21 mouse cellular contexts compared by ENCODE assay signal in genomic region chr10:75224154-75224553, GRCm38 (mm10). TPM values are rescaled to one million over a fixed set of nuclear protein-coding genes. Genes with fewer than 3 reads are reported as not detected.
DNase-seq lines count a peak whose midpoint lies in the region; ATAC-seq and TF ChIP-seq lines count a peak whose summit lies in the region.
"Had no signal": no experiment of that assay in that cellular context is flagged by ENCODE, and none has a peak within 500 bp of the region (broad histone marks: within the 10 kb centered on the region; RNA-seq: fewer than 3 reads in every experiment).

No protein-coding gene starts in this region.

- no peaks in the 10 kb centered on the region for H3K27me3 ChIP-seq in heart, postnatal 0 days (ENCODE audit: control insufficient read depth, insufficient read depth, low read length)
- no peaks in the 10 kb centered on the region for H3K27me3 ChIP-seq in stomach, embryonic 15.5 days (replicated peaks)
- no peaks in the 10 kb centered on the region for H3K27me3 ChIP-seq in stomach, postnatal 0 days (ENCODE audit: control insufficient read depth, insufficient read depth, low read length)
- H3K27me3 ChIP-seq in forebrain, embryonic 15.5 days: no peaks in the 10 kb centered on the region
- H3K27me3 ChIP-seq: embryonic facial prominence, embryonic 15.5 days; megakaryocyte, embryonic 14.5 days; midbrain, embryonic 15.5 days had no signal

- TF ChIP-seq CTCF in heart, postnatal 0 days (IDR thresholded peaks at IDR 0.05; ENCODE audit: low read depth): no peak
- no peak for TF ChIP-seq CTCF in stomach, postnatal 0 days (IDR thresholded peaks at IDR 0.05; ENCODE audit: low read depth)

- DNase-seq in adrenal gland, adult 2 months: peak; percentile 65
- DNase-seq in adrenal gland, postnatal 4 days (ENCODE audit: low spot score in 2 of 2): no peak
- no peak for DNase-seq in heart, postnatal 0 days (ENCODE audit: low spot score)
- DNase-seq in heart, adult 18-20 months: no peak
- DNase-seq in stomach, postnatal 0 days (ENCODE audit: low spot score): no peak
- no peak for DNase-seq in right cerebral cortex, postnatal 10 days (ENCODE audit: low spot score in 2 of 2)
- DNase-seq: cerebellum, postnatal 14 days; embryo, embryonic 11 days; gastrocnemius, postnatal 25 days; kidney, adult 2 months; kidney, postnatal 14 days; lung, postnatal 14 days had no signal

- no peaks in the 10 kb centered on the region for H3K9me3 ChIP-seq in heart, postnatal 0 days (replicated peaks; ENCODE audit: control insufficient read depth, low read length)
- no peaks in the 10 kb centered on the region for H3K9me3 ChIP-seq in stomach, embryonic 15.5 days
- H3K9me3 ChIP-seq in stomach, postnatal 0 days (ENCODE audit: control insufficient read depth, low read length): no peaks in the 10 kb centered on the region
- no peaks in the 10 kb centered on the region for H3K9me3 ChIP-seq in forebrain, embryonic 15.5 days
- H3K9me3 ChIP-seq: embryonic facial prominence, embryonic 15.5 days; forebrain, embryonic 10.5 days; megakaryocyte, embryonic 14.5 days; midbrain, embryonic 15.5 days had no signal

- H3K9ac ChIP-seq in heart, postnatal 0 days (replicated peaks; ENCODE audit: low read depth, low read length): no peak overlapping the region
- H3K9ac ChIP-seq in stomach, embryonic 15.5 days: no peak overlapping the region
- no peak overlapping the region for H3K9ac ChIP-seq in stomach, postnatal 0 days (ENCODE audit: low read length)
- no peak overlapping the region for H3K9ac ChIP-seq in forebrain, embryonic 15.5 days (replicated peaks)
- H3K9ac ChIP-seq: embryonic facial prominence, embryonic 15.5 days; liver, embryonic 14.5 days; midbrain, embryonic 15.5 days had no signal

- H3K36me3 ChIP-seq in heart, postnatal 0 days (replicated peaks; ENCODE audit: control insufficient read depth, insufficient read depth, low read length): no peaks in the 10 kb centered on the region
- no peaks in the 10 kb centered on the region for H3K36me3 ChIP-seq in stomach, embryonic 15.5 days
- H3K36me3 ChIP-seq in stomach, postnatal 0 days (ENCODE audit: control insufficient read depth, insufficient read depth, low read length): no peaks in the 10 kb centered on the region
- no peaks in the 10 kb centered on the region for H3K36me3 ChIP-seq in forebrain, embryonic 15.5 days
- H3K36me3 ChIP-seq: embryonic facial prominence, embryonic 15.5 days; midbrain, embryonic 15.5 days had no signal

- H3K27ac ChIP-seq in heart, postnatal 0 days (ENCODE audit: low read depth): peak overlapping the region; percentile 48; the same call in 1 of the 2 replicates
- 0 out of 2 replicates have a peak overlapping the region, but pooled peaks have one; percentile 8 for H3K27ac ChIP-seq in stomach, embryonic 15.5 days
- H3K27ac ChIP-seq in stomach, postnatal 0 days (replicated peaks): no peak overlapping the region
- no peak overlapping the region for H3K27ac ChIP-seq in forebrain, embryonic 15.5 days (replicated peaks)
- H3K27ac ChIP-seq: embryonic facial prominence, embryonic 15.5 days; forebrain, embryonic 10.5 days; left cerebral cortex, adult 2 months; liver, embryonic 14.5 days; midbrain, embryonic 15.5 days had no signal

- H3K4me3 ChIP-seq in heart, postnatal 0 days (ENCODE audit: low read depth, low read length): no peak overlapping the region
- no peak overlapping the region for H3K4me3 ChIP-seq in stomach, embryonic 15.5 days (replicated peaks)
- no peak overlapping the region for H3K4me3 ChIP-seq in stomach, postnatal 0 days (ENCODE audit: low read depth, low read length)
- H3K4me3 ChIP-seq in forebrain, embryonic 15.5 days: no peak overlapping the region
- H3K4me3 ChIP-seq: embryonic facial prominence, embryonic 15.5 days; forebrain, embryonic 10.5 days; left cerebral cortex, adult 2 months; megakaryocyte, embryonic 14.5 days; midbrain, embryonic 15.5 days had no signal

- no peak overlapping the region for H3K4me2 ChIP-seq in heart, postnatal 0 days (ENCODE audit: low read depth, low read length)
- H3K4me2 ChIP-seq in stomach, embryonic 15.5 days: no peak overlapping the region
- no peak overlapping the region for H3K4me2 ChIP-seq in stomach, postnatal 0 days (replicated peaks; ENCODE audit: low read depth)
- H3K4me2 ChIP-seq in forebrain, embryonic 15.5 days (replicated peaks): no peak overlapping the region
- H3K4me2 ChIP-seq: embryonic facial prominence, embryonic 15.5 days; heart, embryonic 11.5 days; midbrain, embryonic 15.5 days had no signal

- peaks cover 37% of the 10 kb centered on the region for H3K4me1 ChIP-seq in heart, postnatal 0 days (ENCODE audit: control insufficient read depth, insufficient read depth)
- H3K4me1 ChIP-seq in stomach, embryonic 15.5 days: peaks cover 18% of the 10 kb centered on the region
- peaks cover 13% of the 10 kb centered on the region for H3K4me1 ChIP-seq in stomach, postnatal 0 days (replicated peaks; ENCODE audit: control insufficient read depth, insufficient read depth)
- H3K4me1 ChIP-seq in forebrain, embryonic 15.5 days: peaks cover 2% of the 10 kb centered on the region; the same call in 1 of the 2 replicates

- no peak for TF ChIP-seq EP300 in heart, postnatal 0 days (IDR thresholded peaks at IDR 0.05; ENCODE audit: low read depth)
- TF ChIP-seq EP300 in stomach, postnatal 0 days (optimal IDR thresholded peaks at IDR 0.05): no peak

- 51% methylated on average over 3 of the region's 3 CpGs for WGBS in heart, postnatal 0 days
- 62% methylated on average over 3 of the region's 3 CpGs for WGBS in stomach, embryonic 15.5 days
- 68% methylated on average over 3 of the region's 3 CpGs for WGBS in stomach, postnatal 0 days
- 67% methylated on average over 3 of the region's 3 CpGs for WGBS in forebrain, embryonic 15.5 days

- ATAC-seq in heart, postnatal 0 days (ENCODE audit: insufficient read depth, low read depth): no peak
- ATAC-seq in stomach, embryonic 15.5 days (ENCODE audit: insufficient read depth, low FRiP score, low read depth): no peak
- ATAC-seq in stomach, postnatal 0 days (ENCODE audit: low FRiP score, low TSS enrichment): no peak
- no peak for ATAC-seq in forebrain, embryonic 15.5 days (replicated peaks)
- ATAC-seq: midbrain, embryonic 15.5 days had no signal

RNA-seq across cellular contexts. Expression of gene Specc1l, which starts 12.3 kb away (rescaled TPM):
- total RNA-seq in adrenal gland, adult 2 months (2021): 10 to 100 TPM; 58.8 to 64.0 TPM
- 24.3 and 27.8 TPM in 2 replicates for polyA plus RNA-seq in adrenal gland, adult 2 months (2012; rRNA removed)
- 10 to 100 TPM; 65.2 to 65.7 TPM for total RNA-seq in adrenal gland, postnatal 4 days (2021)
- total RNA-seq in heart, postnatal 0 days (2014; rRNA removed; ENCODE audit: low replicate concordance): 23.4 and 28.5 TPM in 2 replicates
- polyA plus RNA-seq in heart, postnatal 0 days (2015; fragmentation: Nextera tagmentation; extraction: Ambion mirVana): 11.4 and 13.3 TPM in 2 replicates
- 10 to 100 TPM; 41.0 to 41.7 TPM for total RNA-seq in heart, adult 18-20 months (2021)
- 26.7 and 30.0 TPM in 2 replicates for polyA plus RNA-seq in stomach, embryonic 15.5 days (2015; fragmentation: Nextera tagmentation; extraction: Ambion mirVana)
- polyA plus RNA-seq in stomach, postnatal 0 days (2015; fragmentation: Nextera tagmentation; extraction: Ambion mirVana): 9.2 and 9.4 TPM in 2 replicates
- 42.8 and 44.7 TPM in 2 replicates for polyA plus RNA-seq in forebrain, embryonic 15.5 days (2015; fragmentation: Nextera tagmentation; extraction: Ambion mirVana)

Comparison
In these comparisons a context has a peak if more than half of its experiments do, and no peak if none do; other contexts are left out.
1. H3K27ac ChIP-seq: peak in heart, postnatal 0 days (single experiment) and stomach, embryonic 15.5 days (single experiment); none in stomach, postnatal 0 days (single experiment) and forebrain, embryonic 15.5 days (single experiment).